ENCODE assay signal across 28 mouse cellular contexts in the genomic region with DNA sequence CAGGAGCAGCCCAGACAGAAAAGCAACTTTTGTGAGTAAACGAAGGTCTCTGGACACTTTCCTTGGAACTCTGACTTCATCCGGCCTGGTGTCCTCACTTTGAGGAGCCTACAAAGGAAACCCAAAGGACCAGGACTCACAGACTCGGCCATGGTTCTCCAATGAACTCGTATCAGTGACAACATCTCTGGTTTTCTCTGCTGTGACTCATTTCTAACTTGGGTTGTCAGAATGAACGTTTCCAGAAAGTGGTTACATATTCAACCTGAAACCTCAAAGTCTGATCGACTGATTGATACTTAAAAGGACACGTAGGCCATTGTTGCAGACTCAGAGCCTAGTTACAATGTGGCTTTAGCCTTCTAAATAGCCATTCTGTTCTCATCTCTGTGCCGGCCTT. TPM values are rescaled to one million over a fixed set of nuclear protein-coding genes. Genes with fewer than 3 reads are reported as not detected.
DNase-seq lines count a peak whose midpoint lies in the region; ATAC-seq and TF ChIP-seq lines count a peak whose summit lies in the region.
"Had no signal": no experiment of that assay in that cellular context is flagged by ENCODE, and none has a peak within 500 bp of the region (broad histone marks: within the 10 kb centered on the region; RNA-seq: fewer than 3 reads in every experiment).

No protein-coding gene starts in this region.

- no peaks in the 10 kb centered on the region for H3K27me3 ChIP-seq in hindbrain, postnatal 0 days (ENCODE audit: insufficient read depth, low read length)
- no peaks in the 10 kb centered on the region for H3K27me3 ChIP-seq in midbrain, embryonic 11.5 days (ENCODE audit: control insufficient read depth, insufficient read depth, low read length)
- H3K27me3 ChIP-seq: embryonic facial prominence, embryonic 12.5 days; embryonic facial prominence, embryonic 15.5 days; forebrain, embryonic 15.5 days; heart, embryonic 13.5 days had no signal

- no peak overlapping the region for H3K4me3 ChIP-seq in hindbrain, postnatal 0 days (ENCODE audit: low read length)
- no peak overlapping the region for H3K4me3 ChIP-seq in midbrain, embryonic 11.5 days (ENCODE audit: low read depth, low read length)
- H3K4me3 ChIP-seq: embryonic facial prominence, embryonic 12.5 days; embryonic facial prominence, embryonic 15.5 days; forebrain, embryonic 15.5 days; heart, adult 2 months; heart, embryonic 10.5 days; heart, embryonic 13.5 days had no signal

- DNase-seq in CD4-positive helper T cell, adult 2 months (ENCODE audit: low read depth, low spot score) = peak; percentile 48
- peak; percentile 61 for DNase-seq in induced T-regulatory cell, adult 2 months (ENCODE audit: low read depth)
- no peak for DNase-seq in hindbrain, postnatal 0 days (ENCODE audit: low spot score)
- DNase-seq in midbrain, embryonic 11.5 days (ENCODE audit: low spot score, missing footprints) = no peak
- DNase-seq in cerebellum, adult 9-11 months = no peak
- DNase-seq: adrenal gland, adult 2 months; adrenal gland, postnatal 14 days; cerebellum, adult 11-12 months; cerebellum, adult 8-10 months; cerebellum, postnatal 14 days; gastrocnemius, postnatal 10 days; gastrocnemius, postnatal 36 days; heart, adult 2 months; heart, postnatal 14 days; heart, postnatal 4 days; kidney, adult 18-20 months had no signal

- no peak overlapping the region for H3K27ac ChIP-seq in hindbrain, postnatal 0 days
- no peak overlapping the region for H3K27ac ChIP-seq in midbrain, embryonic 11.5 days (ENCODE audit: low read depth, low read length)
- H3K27ac ChIP-seq: embryonic facial prominence, embryonic 12.5 days; embryonic facial prominence, embryonic 15.5 days; forebrain, embryonic 15.5 days; heart, adult 2 months; heart, embryonic 10.5 days; heart, embryonic 13.5 days; hindbrain, embryonic 14.5 days had no signal

- TF ChIP-seq CTCF in hindbrain, postnatal 0 days (IDR thresholded peaks at IDR 0.05; ENCODE audit: low read depth) = no peak

- no peak overlapping the region for H3K4me2 ChIP-seq in hindbrain, postnatal 0 days (ENCODE audit: low read depth, low read length)
- H3K4me2 ChIP-seq in midbrain, embryonic 11.5 days = no peak overlapping the region
- H3K4me2 ChIP-seq: embryonic facial prominence, embryonic 12.5 days; embryonic facial prominence, embryonic 15.5 days; forebrain, embryonic 15.5 days; heart, embryonic 13.5 days; hindbrain, embryonic 14.5 days had no signal

- H3K36me3 ChIP-seq in hindbrain, postnatal 0 days (ENCODE audit: insufficient read depth, low read length) = no peaks in the 10 kb centered on the region
- no peaks in the 10 kb centered on the region for H3K36me3 ChIP-seq in midbrain, embryonic 11.5 days (ENCODE audit: control insufficient read depth, insufficient read depth, low read length)
- H3K36me3 ChIP-seq: embryonic facial prominence, embryonic 12.5 days; embryonic facial prominence, embryonic 15.5 days; forebrain, embryonic 15.5 days; G1E; heart, embryonic 10.5 days; heart, embryonic 13.5 days had no signal

- no peaks in the 10 kb centered on the region for H3K4me1 ChIP-seq in hindbrain, postnatal 0 days (ENCODE audit: insufficient read depth, low read length)
- no peaks in the 10 kb centered on the region; the same call in 1 of the 2 replicates for H3K4me1 ChIP-seq in midbrain, embryonic 11.5 days (ENCODE audit: control insufficient read depth, insufficient read depth, low read length)
- H3K4me1 ChIP-seq: embryonic facial prominence, embryonic 12.5 days; embryonic facial prominence, embryonic 15.5 days; forebrain, embryonic 15.5 days; heart, embryonic 10.5 days; heart, embryonic 13.5 days had no signal

- H3K9me3 ChIP-seq in hindbrain, postnatal 0 days (ENCODE audit: low read length) = no peaks in the 10 kb centered on the region
- no peaks in the 10 kb centered on the region for H3K9me3 ChIP-seq in midbrain, embryonic 11.5 days (ENCODE audit: control insufficient read depth, low read length)
- H3K9me3 ChIP-seq: embryonic facial prominence, embryonic 12.5 days; embryonic facial prominence, embryonic 15.5 days; forebrain, embryonic 15.5 days; G1E; heart, embryonic 10.5 days; heart, embryonic 13.5 days had no signal

- ATAC-seq in CD4-positive, CD25-positive, alpha-beta regulatory T cell, adult 4 months = peak; percentile 62
- no peak for ATAC-seq in hindbrain, postnatal 0 days
- no peak for ATAC-seq in midbrain, embryonic 11.5 days (ENCODE audit: low FRiP score)
- ATAC-seq: forebrain, embryonic 15.5 days; intestine, embryonic 16.5 days; Patski had no signal

- WGBS in hindbrain, postnatal 0 days = 69% methylated on average over 8 of the region's 8 CpGs
- WGBS in midbrain, embryonic 11.5 days = 57% methylated on average over 8 of the region's 8 CpGs

- no peak overlapping the region for H3K9ac ChIP-seq in hindbrain, postnatal 0 days (replicated peaks; ENCODE audit: low read length)
- H3K9ac ChIP-seq in midbrain, embryonic 11.5 days (ENCODE audit: low read length) = no peak overlapping the region
- H3K9ac ChIP-seq: embryonic facial prominence, embryonic 12.5 days; embryonic facial prominence, embryonic 15.5 days; forebrain, embryonic 15.5 days; heart, embryonic 13.5 days; hindbrain, embryonic 14.5 days had no signal

RNA-seq across cellular contexts. Expression of a gene that starts 14.4 kb away (rescaled TPM):
- not detected for polyA plus RNA-seq in CD4-positive, CD25-positive, alpha-beta regulatory T cell, adult 4 months (2017; shearing (Covaris generic))
- total RNA-seq in hindbrain, postnatal 0 days (2014; rRNA removed) = 9.5 and 10.6 TPM in 2 replicates
- polyA plus RNA-seq in hindbrain, postnatal 0 days (2015; fragmentation: Nextera tagmentation; extraction: Ambion mirVana) = 9.3 and 9.9 TPM in 2 replicates
- polyA plus RNA-seq in midbrain, embryonic 11.5 days (2014; fragmentation: Nextera tagmentation; extraction: Ambion mirVana) = 10.6 and 11.4 TPM in 2 replicates
- total RNA-seq: common myeloid progenitor, adult 5-6 weeks; granulocyte monocyte progenitor cell, adult 5-6 weeks had no signal

Comparison
In these comparisons a context has a peak if more than half of its experiments do, and no peak if none do; other contexts are left out.
1. DNase-seq: peak in CD4-positive helper T cell, adult 2 months (single experiment) and induced T-regulatory cell, adult 2 months (single experiment); none in hindbrain, postnatal 0 days (single experiment), midbrain, embryonic 11.5 days (single experiment) and cerebellum, adult 9-11 months (single experiment).
2. RNA of a gene that starts 14.4 kb away (polyA plus RNA-seq): 10.6 to 11.4 TPM in midbrain, embryonic 11.5 days and 9.3 to 9.9 TPM in hindbrain, postnatal 0 days; not detected in CD4-positive, CD25-positive, alpha-beta regulatory T cell, adult 4 months; every median in the first group is over 10 times any median in the second.